Mouse (Mus musculus): ENCODE data around the gene Zcchc24.

DNA sequence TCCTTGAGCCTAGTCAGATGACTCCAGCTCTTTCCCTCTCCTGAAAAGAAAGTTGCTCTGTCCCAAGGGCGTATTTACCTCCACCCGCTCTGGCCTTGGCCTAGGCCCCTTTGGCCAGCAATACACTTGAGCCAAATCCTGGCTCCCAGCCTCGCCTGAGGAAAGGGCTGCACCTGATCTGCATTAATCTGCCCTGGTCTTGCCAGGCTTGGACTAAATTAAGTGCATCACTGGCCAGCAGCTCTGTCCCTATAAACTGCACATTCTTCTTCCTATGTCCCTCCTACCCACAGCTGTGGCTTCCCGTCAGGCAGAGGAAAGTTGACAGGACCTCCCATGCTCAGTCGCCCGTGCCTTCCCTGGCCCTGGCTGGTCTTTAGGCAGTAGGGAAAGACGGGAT is 37.0 kb upstream of the Zcchc24 start:
- no peak for TF ChIP-seq POLR2A (IDR thresholded peaks at IDR 0.05; ENCODE audit: extremely low read depth, insufficient read depth, low read length)
- TF ChIP-seq CTCF (IDR thresholded peaks at IDR 0.05; ENCODE audit: low read depth, low read length), result no peak
